Mouse (Mus musculus): ENCODE results near the gene Nlrp6. TPM values are rescaled to one million over a fixed set of nuclear protein-coding genes. Genes with fewer than 3 reads are reported as not detected.

Gene Nlrp6
- polyA plus RNA-seq (2015; fragmentation: Nextera tagmentation; extraction: Ambion mirVana) = 0.08 and 0.22 TPM in 2 replicates

DNA sequence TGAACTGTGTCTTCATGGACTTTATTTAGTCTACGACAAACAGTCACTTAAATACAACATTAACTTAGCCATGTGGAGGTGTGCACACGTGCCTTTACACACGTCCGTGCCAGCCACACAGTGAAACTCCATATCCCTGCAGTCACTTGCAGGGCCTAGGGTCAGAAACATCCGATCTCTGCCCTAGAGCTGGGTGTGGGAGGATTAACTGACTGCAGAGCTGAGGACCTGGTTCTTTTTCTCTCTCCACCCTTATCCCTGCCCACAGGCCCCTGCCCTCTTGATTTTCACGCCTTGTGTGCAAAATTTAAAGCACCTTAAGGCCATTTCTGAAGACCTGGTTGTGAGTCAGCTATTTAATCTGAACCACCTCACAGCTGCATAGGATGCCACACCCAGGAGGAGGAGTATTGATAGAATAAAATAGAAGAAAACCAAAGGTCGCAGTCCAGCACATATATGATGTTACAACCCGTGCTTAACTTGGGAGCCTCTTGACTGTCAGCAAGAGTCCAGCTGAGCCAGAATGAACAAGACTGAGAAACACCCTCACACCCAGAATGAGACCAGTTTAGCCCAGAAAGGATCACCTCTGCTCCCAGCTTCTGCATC lies at the start of gene Nlrp6:
Gene Nlrp6 (plus strand): TSS at position 485 of the 612 bp plus-strand sequence.

GRCm38 (mm10) chr7:140881696-140882468 lies 38.8 kb upstream of the Nlrp6 start, which contains the start of the genes Psmd13 and Sirt3:
TSS of gene Psmd13 (plus strand) at chr7:140881968.
TSS of gene Sirt3 (minus strand) at chr7:140882309.

GRCm38 (mm10) chr7:140900220-140900619 lies 20.5 kb upstream of the Nlrp6 start, which contains the start of gene Cox8b:
TSS of gene Cox8b (minus strand) at chr7:140900446.

DNA sequence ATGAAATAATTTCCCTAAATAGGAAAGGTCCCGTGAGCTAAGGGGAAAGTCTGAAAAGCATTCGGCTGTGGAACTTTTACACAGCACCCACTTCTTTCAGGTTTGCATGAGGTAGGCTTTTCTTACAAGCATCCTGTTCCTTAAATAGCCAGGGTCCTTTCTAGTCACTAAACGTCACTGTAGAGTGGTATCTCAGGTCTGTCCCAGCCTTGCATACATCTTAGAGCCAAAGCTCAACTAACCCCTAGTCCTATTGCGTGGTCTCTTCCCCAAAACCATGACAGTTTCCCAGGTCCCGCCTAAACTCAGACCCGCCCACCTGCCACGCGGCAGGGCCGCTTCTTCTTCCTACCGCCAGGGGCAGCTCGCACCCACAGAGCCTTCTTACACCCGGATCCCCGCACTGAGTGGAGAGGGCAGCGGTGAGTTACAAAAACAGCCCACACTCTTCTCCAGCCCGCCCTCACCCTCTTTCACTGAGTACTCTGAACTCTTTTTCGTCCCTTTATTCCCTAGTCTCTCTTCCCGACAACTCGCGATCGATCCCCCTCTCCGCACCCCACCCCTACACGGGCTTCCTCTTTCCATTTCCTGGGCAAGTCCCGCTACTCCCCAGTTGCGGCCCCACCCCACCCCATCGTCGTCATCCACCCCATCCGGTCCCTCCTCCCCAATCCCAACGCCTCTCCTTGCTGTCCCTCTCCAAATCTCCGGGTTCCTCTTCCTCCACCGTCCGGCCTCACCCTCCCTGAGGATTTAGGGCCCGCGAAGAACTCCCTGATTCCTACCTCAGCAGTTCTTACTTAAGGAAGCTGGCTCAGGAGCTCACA lies 20.7 kb downstream of the Nlrp6 start, which contains the start of gene Pgghg:
Gene Pgghg (plus strand): TSS at position 170 of the 830 bp plus-strand sequence.

GRCm38 (mm10) chr7:140949824-140950530 lies 29.3 kb downstream of the Nlrp6 start, which contains the start of gene Ifitm5:
TSS of gene Ifitm5 (minus strand) at chr7:140950291.

GRCm38 (mm10) chr7:140955758-140956555 lies 35.3 kb downstream of the Nlrp6 start, which contains the start of the genes Gm45717 and Ifitm2:
TSS of gene Gm45717 (minus strand) at chr7:140955937.
TSS of gene Ifitm2 (minus strand) at chr7:140955987.

GRCm38 (mm10) chr7:140966921-140967320 lies 46.2 kb downstream of the Nlrp6 start, which contains the start of gene Ifitm1:
TSS of gene Ifitm1 (plus strand) at chr7:140967221.

Other genes with a start within 250 kb of the Nlrp6 start
- gene Olfr45, start 239.0 kb upstream of the Nlrp6 start, polyA plus RNA-seq (2015; fragmentation: Nextera tagmentation; extraction: Ambion mirVana) = not detected in 2 replicates
- not detected in 2 replicates for gene Olfr541, start 223.6 kb upstream of the Nlrp6 start, polyA plus RNA-seq (2015; fragmentation: Nextera tagmentation; extraction: Ambion mirVana)
- gene Cyp2e1, start 157.2 kb upstream of the Nlrp6 start, polyA plus RNA-seq (2015; fragmentation: Nextera tagmentation; extraction: Ambion mirVana) = 0.25 and 0.75 TPM in 2 replicates
- gene Syce1, start 133.1 kb upstream of the Nlrp6 start, polyA plus RNA-seq (2015; fragmentation: Nextera tagmentation; extraction: Ambion mirVana) = 0.19 and 0.25 TPM in 2 replicates
- 0.55 and 0.98 TPM in 2 replicates for gene Zfp941, start 98.7 kb upstream of the Nlrp6 start, polyA plus RNA-seq (2015; fragmentation: Nextera tagmentation; extraction: Ambion mirVana)
- 9.5 and 11.1 TPM in 2 replicates for gene Urah, start 85.9 kb upstream of the Nlrp6 start, polyA plus RNA-seq (2015; fragmentation: Nextera tagmentation; extraction: Ambion mirVana)
- gene Scgb1c1, start 75.4 kb upstream of the Nlrp6 start, polyA plus RNA-seq (2015; fragmentation: Nextera tagmentation; extraction: Ambion mirVana) = not detected in 2 replicates
- gene Odf3, start 73.1 kb upstream of the Nlrp6 start, polyA plus RNA-seq (2015; fragmentation: Nextera tagmentation; extraction: Ambion mirVana) = 0.14 TPM in 1 of 2 replicates, not detected in the other
- not detected in 2 replicates for gene Gm45785, start 64.6 kb upstream of the Nlrp6 start, polyA plus RNA-seq (2015; fragmentation: Nextera tagmentation; extraction: Ambion mirVana)
- 50.8 and 53.1 TPM in 2 replicates for gene Ric8a, start 63.9 kb upstream of the Nlrp6 start, polyA plus RNA-seq (2015; fragmentation: Nextera tagmentation; extraction: Ambion mirVana)
- 39.9 and 50.6 TPM in 2 replicates for gene Bet1l, start 63.3 kb upstream of the Nlrp6 start, polyA plus RNA-seq (2015; fragmentation: Nextera tagmentation; extraction: Ambion mirVana)
- gene Psmd13, start 38.9 kb upstream of the Nlrp6 start, polyA plus RNA-seq (2015; fragmentation: Nextera tagmentation; extraction: Ambion mirVana) = 160 and 172 TPM in 2 replicates
- gene Sirt3, start 38.6 kb upstream of the Nlrp6 start, polyA plus RNA-seq (2015; fragmentation: Nextera tagmentation; extraction: Ambion mirVana) = 16.6 and 18.1 TPM in 2 replicates
- gene Cox8b, start 20.5 kb upstream of the Nlrp6 start, polyA plus RNA-seq (2015; fragmentation: Nextera tagmentation; extraction: Ambion mirVana) = 0.43 and 0.74 TPM in 2 replicates
- gene Pgghg, start 20.5 kb downstream of the Nlrp6 start, polyA plus RNA-seq (2015; fragmentation: Nextera tagmentation; extraction: Ambion mirVana) = 17.1 and 17.4 TPM in 2 replicates
- gene Ifitm5, start 29.4 kb downstream of the Nlrp6 start, polyA plus RNA-seq (2015; fragmentation: Nextera tagmentation; extraction: Ambion mirVana) = 1.1 and 1.4 TPM in 2 replicates
- gene Gm45717, start 35.0 kb downstream of the Nlrp6 start, polyA plus RNA-seq (2015; fragmentation: Nextera tagmentation; extraction: Ambion mirVana) = 0.60 and 0.79 TPM in 2 replicates
- gene Ifitm2, start 35.1 kb downstream of the Nlrp6 start, polyA plus RNA-seq (2015; fragmentation: Nextera tagmentation; extraction: Ambion mirVana) = 1,342 and 1,631 TPM in 2 replicates
- 156 and 219 TPM in 2 replicates for gene Ifitm1, start 46.3 kb downstream of the Nlrp6 start, polyA plus RNA-seq (2015; fragmentation: Nextera tagmentation; extraction: Ambion mirVana)
- gene Ifitm3, start 89.9 kb downstream of the Nlrp6 start, polyA plus RNA-seq (2015; fragmentation: Nextera tagmentation; extraction: Ambion mirVana) = 730 and 992 TPM in 2 replicates
- gene Ifitm6, start 97.0 kb downstream of the Nlrp6 start, polyA plus RNA-seq (2015; fragmentation: Nextera tagmentation; extraction: Ambion mirVana) = 0.67 and 3.1 TPM in 2 replicates
- gene Gm17387, start 108.2 kb downstream of the Nlrp6 start, polyA plus RNA-seq (2015; fragmentation: Nextera tagmentation; extraction: Ambion mirVana) = not detected in 2 replicates
- 0.25 and 0.40 TPM in 2 replicates for gene B4galnt4, start 140.2 kb downstream of the Nlrp6 start, polyA plus RNA-seq (2015; fragmentation: Nextera tagmentation; extraction: Ambion mirVana)
- 29.1 and 32.9 TPM in 2 replicates for gene Pkp3, start 157.3 kb downstream of the Nlrp6 start, polyA plus RNA-seq (2015; fragmentation: Nextera tagmentation; extraction: Ambion mirVana)
- gene Sigirr, start 179.7 kb downstream of the Nlrp6 start, polyA plus RNA-seq (2015; fragmentation: Nextera tagmentation; extraction: Ambion mirVana) = 4.8 and 5.7 TPM in 2 replicates
- gene Ano9, start 196.9 kb downstream of the Nlrp6 start, polyA plus RNA-seq (2015; fragmentation: Nextera tagmentation; extraction: Ambion mirVana) = 3.7 and 5.5 TPM in 2 replicates
- 30.7 and 33.0 TPM in 2 replicates for gene Ptdss2, start 201.5 kb downstream of the Nlrp6 start, polyA plus RNA-seq (2015; fragmentation: Nextera tagmentation; extraction: Ambion mirVana)

Measured in urinary bladder, postnatal 0 days (tissue).